ENCODE assay signal across 8 mouse cellular contexts in genomic region chr12:112130957-112131356, GRCm38 (mm10). TPM values are rescaled to one million over a fixed set of nuclear protein-coding genes. Genes with fewer than 3 reads are reported as not detected.
A peak's percentile ranks its signal among the peaks of the same experiment; 100 is the strongest.
DNase-seq lines count a peak whose midpoint lies in the region; ATAC-seq and TF ChIP-seq lines count a peak whose summit lies in the region.
"Had no signal": no experiment of that assay in that cellular context is flagged by ENCODE, and none has a peak within 500 bp of the region (broad histone marks: within the 10 kb centered on the region; RNA-seq: fewer than 3 reads in every experiment).

No protein-coding gene starts in this region.

- ATAC-seq in intestine, embryonic 16.5 days, result peak; percentile 32
- ATAC-seq in liver, embryonic 15.5 days (ENCODE audit: insufficient read depth), result 0 out of 2 replicates have a peak, but pooled peaks have one; percentile 30

- no peak for TF ChIP-seq EP300 in ES-Bruce4 (IDR thresholded peaks at IDR 0.05; ENCODE audit: insufficient read depth, low read depth, low read length)

- H3K36me3 ChIP-seq in ES-Bruce4 (ENCODE audit: control insufficient read depth, insufficient read depth, low read length, poor library complexity, severe bottlenecking), result no peaks in the 10 kb centered on the region
- H3K36me3 ChIP-seq in intestine, embryonic 16.5 days (ENCODE audit: control insufficient read depth, insufficient read depth, low read length), result no peaks in the 10 kb centered on the region
- H3K36me3 ChIP-seq in liver, embryonic 15.5 days (replicated peaks), result no peaks in the 10 kb centered on the region

- TF ChIP-seq CTCF in ES-Bruce4 (IDR thresholded peaks at IDR 0.05; ENCODE audit: low read depth, low read length), result no peak

- no peak for TF ChIP-seq POLR2A in ES-Bruce4 (IDR thresholded peaks at IDR 0.05; ENCODE audit: insufficient read depth, low read length)

- no peak for DNase-seq in adrenal gland, adult 18-20 months (ENCODE audit: low spot score in 2 of 2)
- no peak for DNase-seq in layer of hippocampus, postnatal 36 days
- DNase-seq in urinary bladder, adult 2 months (ENCODE audit: low spot score), result no peak
- DNase-seq: adrenal gland, adult 8-10 months had no signal

- H3K27ac ChIP-seq in ES-Bruce4 (ENCODE audit: insufficient read depth, low read length), result no peak overlapping the region
- H3K27ac ChIP-seq in brown adipose tissue, adult 24 weeks (replicated peaks; ENCODE audit: low read depth, low read length), result no peak overlapping the region
- peak overlapping the region; percentile 98 for H3K27ac ChIP-seq in intestine, embryonic 16.5 days (ENCODE audit: low read length)
- H3K27ac ChIP-seq in liver, embryonic 15.5 days (replicated peaks), result no peak overlapping the region

- H3K4me1 ChIP-seq in ES-Bruce4 (ENCODE audit: control insufficient read depth, insufficient read depth, low read length), result peaks cover 6% of the 10 kb centered on the region
- peaks cover 7% of the 10 kb centered on the region; the same call in 1 of the 2 replicates for H3K4me1 ChIP-seq in brown adipose tissue, adult 24 weeks (ENCODE audit: control insufficient read depth, insufficient read depth, insufficient read length, low read length)
- H3K4me1 ChIP-seq in intestine, embryonic 16.5 days (ENCODE audit: control insufficient read depth, insufficient read depth, low read length), result peaks cover 26% of the 10 kb centered on the region
- H3K4me1 ChIP-seq in liver, embryonic 15.5 days (replicated peaks), result peaks cover 4% of the 10 kb centered on the region; the same call in 1 of the 2 replicates

- peak overlapping the region; percentile 73 for H3K9ac ChIP-seq in ES-Bruce4 (ENCODE audit: low read depth, poor library complexity, severe bottlenecking)
- peak overlapping the region; percentile 86 for H3K9ac ChIP-seq in intestine, embryonic 16.5 days (ENCODE audit: low read depth, low read length)
- no peak overlapping the region for H3K9ac ChIP-seq in liver, embryonic 15.5 days

- H3K4me2 ChIP-seq in intestine, embryonic 16.5 days (ENCODE audit: low read depth, low read length), result peak overlapping the region; percentile 81
- H3K4me2 ChIP-seq in liver, embryonic 15.5 days, result peak overlapping the region; percentile 72

- H3K27me3 ChIP-seq in ES-Bruce4 (ENCODE audit: control insufficient read depth, insufficient read depth, low read length, poor library complexity, severe bottlenecking), result 0 out of 2 replicates have a peak, but pooled peaks cover 3% of the 10 kb centered on the region
- H3K27me3 ChIP-seq in intestine, embryonic 16.5 days (replicated peaks; ENCODE audit: control insufficient read depth, insufficient read depth, low read length), result peaks cover 2% of the 10 kb centered on the region; the same call in 1 of the 2 replicates
- H3K27me3 ChIP-seq in liver, embryonic 15.5 days, result peaks cover 57% of the 10 kb centered on the region

- no peaks in the 10 kb centered on the region for H3K9me3 ChIP-seq in ES-Bruce4 (replicated peaks; ENCODE audit: control insufficient read depth, insufficient read depth, low read length, poor library complexity, severe bottlenecking)
- no peaks in the 10 kb centered on the region for H3K9me3 ChIP-seq in intestine, embryonic 16.5 days (ENCODE audit: control insufficient read depth, low read length)
- H3K9me3 ChIP-seq in liver, embryonic 15.5 days (replicated peaks), result no peaks in the 10 kb centered on the region

- WGBS in intestine, embryonic 16.5 days, result 12% methylated on average over 32 of the region's 32 CpGs
- WGBS in liver, embryonic 15.5 days (ENCODE audit: insufficient replicate concordance), result 13% methylated on average over 31 of the region's 32 CpGs

- peak overlapping the region; percentile 59 for H3K4me3 ChIP-seq in ES-Bruce4 (ENCODE audit: low read depth, low read length)
- H3K4me3 ChIP-seq in brown adipose tissue, adult 24 weeks (ENCODE audit: insufficient read depth, low read depth, low read length), result peak overlapping the region; percentile 71
- H3K4me3 ChIP-seq in intestine, embryonic 16.5 days (ENCODE audit: low read length), result peak overlapping the region; percentile 76
- peak overlapping the region; percentile 62 for H3K4me3 ChIP-seq in liver, embryonic 15.5 days (replicated peaks)

RNA-seq across cellular contexts. Expression of gene Kif26a, which starts 15.1 kb away (rescaled TPM):
- 3.6 and 3.9 TPM in 2 replicates for polyA plus RNA-seq in ES-Bruce4 (2011; ENCODE audit: insufficient read depth, insufficient read length, low read depth, missing spikeins)
- polyA plus RNA-seq in brown adipose tissue, adult 24 weeks (2012; ENCODE audit: insufficient read depth, insufficient read length, missing spikeins), result 1.9 and 3.2 TPM in 2 replicates
- 1.9 and 2.4 TPM in 2 replicates for polyA plus RNA-seq in intestine, embryonic 16.5 days (2015; fragmentation: Nextera tagmentation; extraction: Ambion mirVana)
- 0.10 and 0.22 TPM in 2 replicates for polyA plus RNA-seq in liver, embryonic 15.5 days (2015; fragmentation: Nextera tagmentation; extraction: Ambion mirVana)
- 1 to 10 TPM; 6.9 to 7.1 TPM for total RNA-seq in adrenal gland, adult 18-20 months (2021)
- total RNA-seq in layer of hippocampus, postnatal 36 days (2021), result 1 to 10 TPM; 4.4 to 4.5 TPM
- 8.3 and 9.0 TPM in 2 replicates for polyA plus RNA-seq in urinary bladder, adult 2 months (2012; rRNA removed)

RNA-seq across cellular contexts. Expression of gene Aspg, which starts 24.5 kb away (rescaled TPM):
- polyA plus RNA-seq in ES-Bruce4 (2011; ENCODE audit: insufficient read depth, insufficient read length, low read depth, missing spikeins), result 7.0 and 7.7 TPM in 2 replicates
- polyA plus RNA-seq in brown adipose tissue, adult 24 weeks (2012; ENCODE audit: insufficient read depth, insufficient read length, missing spikeins), result 60.4 and 84.2 TPM in 2 replicates
- polyA plus RNA-seq in intestine, embryonic 16.5 days (2015; fragmentation: Nextera tagmentation; extraction: Ambion mirVana), result 38.4 and 40.4 TPM in 2 replicates
- 0.28 and 0.36 TPM in 2 replicates for polyA plus RNA-seq in liver, embryonic 15.5 days (2015; fragmentation: Nextera tagmentation; extraction: Ambion mirVana)
- 10 to 100 TPM; 32.9 to 41.5 TPM for total RNA-seq in adrenal gland, adult 18-20 months (2021)
- total RNA-seq in layer of hippocampus, postnatal 36 days (2021), result 1 to 10 TPM; 1.8 to 2.2 TPM
- 0.74 and 1.2 TPM in 2 replicates for polyA plus RNA-seq in urinary bladder, adult 2 months (2012; rRNA removed)
